Mouse (Mus musculus): ENCODE data around the gene Gm20479. TPM values are rescaled to one million over a fixed set of nuclear protein-coding genes. Genes with fewer than 3 reads are reported as not detected.

The Gm20479 gene
- total RNA-seq, 2 experiments from 2014 or later, result 6.1 TPM; not detected in 1

DNA sequence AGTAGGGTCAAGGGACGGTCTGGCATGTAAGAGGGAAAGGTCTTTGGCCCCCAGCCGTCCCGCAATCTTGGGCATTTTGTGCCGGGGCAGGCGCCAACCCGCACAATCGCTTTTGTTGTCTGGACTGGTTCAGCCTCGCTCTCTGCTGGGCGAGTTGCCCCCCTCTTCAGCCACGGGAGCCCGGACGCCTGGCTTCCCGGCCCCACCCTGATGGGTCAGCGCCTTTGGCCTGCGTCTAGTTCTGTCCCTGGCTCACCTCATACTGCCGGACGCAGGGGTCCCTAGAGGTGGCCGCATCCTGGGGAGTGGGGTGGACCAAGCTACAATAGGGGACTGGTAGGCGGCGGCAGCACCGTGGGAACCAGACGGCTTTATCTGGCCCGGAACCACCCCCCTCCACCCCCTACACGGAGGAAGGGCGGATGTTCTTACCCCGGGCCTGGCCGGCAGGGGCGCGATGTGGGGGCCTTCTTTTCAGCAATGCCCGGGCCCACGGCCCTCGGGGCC is 22.8 kb downstream of the Gm20479 start:
- peak; percentile 43 to 49 for DNase-seq

DNA sequence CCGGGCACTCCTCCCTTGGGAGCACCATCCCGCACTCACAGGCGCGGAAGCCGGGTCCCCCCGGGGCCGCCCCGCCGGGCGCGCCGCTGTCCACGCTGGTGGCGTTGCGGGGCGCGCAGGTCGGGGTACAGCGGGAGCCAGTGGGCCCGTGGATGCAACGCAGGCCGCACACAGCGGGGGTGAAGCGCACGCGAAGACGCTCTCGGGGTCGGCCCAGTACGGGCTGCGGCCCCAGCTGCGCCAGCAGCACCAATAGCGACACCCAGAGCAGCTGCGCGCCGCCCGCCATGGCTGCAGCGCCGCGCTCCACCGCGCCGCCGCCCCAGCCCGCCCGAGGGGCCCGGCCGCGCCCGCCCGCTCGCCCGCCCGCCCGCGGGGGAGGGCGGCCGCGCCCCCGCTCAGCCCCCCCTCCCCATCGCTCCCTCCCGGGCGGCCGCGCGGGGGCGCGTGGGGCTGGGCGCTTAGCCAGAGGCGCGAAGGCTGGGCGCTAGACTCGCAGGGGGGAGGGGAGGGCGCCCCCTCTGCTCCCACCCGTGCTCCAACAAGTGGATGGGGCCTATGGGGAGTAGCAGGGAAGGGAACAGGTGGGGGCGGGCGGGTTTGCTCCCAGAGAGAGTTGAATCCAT is 23.8 kb downstream of the Gm20479 start:
- DNase-seq, result peak; percentile 26 to 49

DNA sequence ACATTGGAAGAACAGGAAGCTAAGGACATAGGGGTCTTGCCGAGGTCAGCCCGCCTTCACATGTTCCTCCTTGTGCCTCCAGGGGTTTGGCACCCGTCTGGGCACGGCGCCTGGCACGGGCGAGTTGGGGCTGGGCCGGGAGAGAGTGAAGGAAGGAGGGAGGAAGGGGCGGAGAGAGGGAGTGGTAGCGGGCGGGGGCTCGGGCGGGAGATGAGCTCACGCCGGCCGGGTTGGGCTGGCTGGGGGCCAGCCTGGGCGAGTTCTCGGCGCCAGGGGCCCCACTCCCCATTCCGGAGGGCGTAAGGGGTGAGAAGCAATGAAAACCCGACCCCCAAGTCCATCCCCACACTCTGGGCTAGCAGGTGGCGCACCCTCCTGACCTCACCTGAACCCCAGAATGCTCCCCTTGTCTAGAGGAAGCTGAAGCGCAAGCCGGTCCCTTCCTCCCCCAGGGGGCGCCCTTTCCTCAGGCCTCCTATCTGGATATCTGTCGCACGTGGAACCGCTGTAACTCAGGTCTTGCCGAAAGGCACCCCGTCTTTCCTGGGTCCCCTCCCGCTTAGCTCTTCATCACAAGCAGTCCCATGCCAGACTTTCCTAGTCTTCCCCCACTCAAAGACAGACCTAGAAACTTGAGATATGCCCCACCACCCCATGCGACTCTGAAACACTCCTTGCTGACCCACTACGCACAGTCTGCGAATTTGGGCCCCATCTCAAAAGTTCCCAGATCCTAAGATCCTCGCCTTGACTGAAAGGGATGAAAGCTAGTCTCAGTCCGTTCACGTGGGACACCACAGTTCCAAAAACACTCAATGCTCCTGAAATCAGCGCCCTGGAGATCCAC is 24.6 kb downstream of the Gm20479 start:
- DNase-seq, result peak; percentile 90 to 95

DNA sequence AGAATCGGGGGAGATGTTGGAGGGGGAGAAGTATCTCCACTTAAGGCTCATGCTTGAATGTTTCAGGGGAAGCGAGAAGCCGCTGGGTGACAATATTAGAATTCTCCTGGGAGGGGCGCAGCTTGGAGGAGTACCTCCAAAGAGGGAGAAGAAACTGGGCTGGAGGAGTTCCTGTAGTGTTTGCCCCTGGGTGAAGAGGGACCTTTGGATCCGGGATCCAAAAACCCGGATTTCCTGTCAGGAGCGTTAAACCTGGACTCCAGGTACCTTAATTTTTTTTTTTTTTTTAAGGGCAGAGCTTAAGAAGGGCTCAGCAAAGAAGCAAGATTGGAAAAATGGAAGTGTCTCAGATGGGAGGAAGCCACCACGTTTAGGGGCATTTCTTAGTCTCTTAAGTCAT is 25.4 kb downstream of the Gm20479 start:
- DNase-seq, result no peak

DNA sequence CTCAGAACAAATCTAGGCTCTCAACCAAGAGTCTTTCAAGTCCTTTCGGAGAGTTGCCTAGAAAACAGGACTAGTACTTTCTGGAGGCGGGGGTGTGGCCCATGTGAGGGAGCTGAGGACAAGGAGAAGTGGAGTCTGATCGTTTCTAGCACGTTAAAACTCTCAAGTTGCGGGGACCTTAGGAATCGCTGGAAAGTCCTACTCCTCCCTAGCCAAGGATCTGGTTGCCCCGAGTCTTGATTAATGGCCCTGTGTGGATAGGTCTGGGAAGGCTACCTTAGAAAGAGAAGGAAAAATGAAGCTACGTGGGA is 25.7 kb downstream of the Gm20479 start:
- DNase-seq, result peak in 1 of 2 experiments; percentile 41

DNA sequence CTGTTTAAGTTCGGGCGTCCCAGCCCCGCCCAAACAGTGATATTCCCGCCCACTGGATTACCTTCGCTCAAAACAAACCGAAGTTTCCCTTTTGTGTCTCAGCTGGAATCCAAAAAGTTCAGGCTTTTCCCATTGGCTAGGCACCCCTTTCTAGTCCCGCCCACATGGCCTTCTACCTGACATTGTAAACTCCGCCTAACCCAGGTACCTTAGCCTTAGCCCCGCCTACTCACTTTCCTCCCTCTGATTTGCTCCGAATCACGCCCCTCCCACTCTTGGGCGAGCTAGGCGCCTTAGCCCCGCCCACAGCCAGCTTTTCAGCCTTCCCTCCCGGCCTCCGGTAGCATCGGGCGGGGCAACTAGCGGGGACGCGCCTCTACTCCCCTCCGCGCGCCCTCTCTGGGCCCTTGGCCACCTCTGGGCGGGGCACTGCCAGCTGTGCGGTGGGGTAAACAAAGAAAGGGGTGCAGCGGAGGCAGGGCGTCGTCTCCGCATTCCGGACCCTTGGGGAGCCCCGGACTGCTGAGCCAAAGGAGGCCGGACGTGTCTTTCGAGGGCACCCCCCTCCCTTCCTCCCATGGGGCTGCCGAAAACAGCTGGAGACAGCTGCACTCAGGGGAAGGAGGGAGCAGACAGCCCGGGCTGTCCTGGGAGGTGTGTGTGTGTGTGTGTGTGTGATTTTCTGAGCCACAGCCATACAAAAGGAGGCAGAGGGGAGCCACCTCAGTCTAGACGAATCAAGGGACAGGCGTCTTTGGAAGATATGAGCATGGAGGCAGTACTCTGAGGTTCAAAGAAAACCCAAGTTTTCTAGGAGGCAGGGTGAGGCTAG is 26.3 kb downstream of the Gm20479 start:
- DNase-seq, result peak; percentile 92 to 95

DNA sequence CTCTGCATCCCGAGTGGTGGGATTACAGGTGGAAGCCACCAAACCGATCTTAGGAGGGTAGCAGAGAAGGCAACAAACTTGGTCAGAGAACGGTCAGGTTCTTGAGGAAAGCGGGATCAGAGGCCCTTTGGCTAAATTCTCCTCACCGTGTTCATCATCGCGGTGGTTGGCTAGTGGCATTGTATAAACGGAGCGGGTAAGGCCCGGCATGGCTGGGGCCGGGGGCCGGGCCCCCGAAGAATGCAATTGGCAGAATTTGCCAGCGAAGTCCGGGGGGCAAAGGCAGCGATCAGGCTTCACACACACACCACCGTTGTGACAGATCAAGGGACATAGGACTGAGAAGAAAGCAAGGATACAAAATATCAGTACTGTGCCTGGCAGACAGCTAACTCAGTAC is 27.2 kb downstream of the Gm20479 start:
- DNase-seq, result no peak

DNA sequence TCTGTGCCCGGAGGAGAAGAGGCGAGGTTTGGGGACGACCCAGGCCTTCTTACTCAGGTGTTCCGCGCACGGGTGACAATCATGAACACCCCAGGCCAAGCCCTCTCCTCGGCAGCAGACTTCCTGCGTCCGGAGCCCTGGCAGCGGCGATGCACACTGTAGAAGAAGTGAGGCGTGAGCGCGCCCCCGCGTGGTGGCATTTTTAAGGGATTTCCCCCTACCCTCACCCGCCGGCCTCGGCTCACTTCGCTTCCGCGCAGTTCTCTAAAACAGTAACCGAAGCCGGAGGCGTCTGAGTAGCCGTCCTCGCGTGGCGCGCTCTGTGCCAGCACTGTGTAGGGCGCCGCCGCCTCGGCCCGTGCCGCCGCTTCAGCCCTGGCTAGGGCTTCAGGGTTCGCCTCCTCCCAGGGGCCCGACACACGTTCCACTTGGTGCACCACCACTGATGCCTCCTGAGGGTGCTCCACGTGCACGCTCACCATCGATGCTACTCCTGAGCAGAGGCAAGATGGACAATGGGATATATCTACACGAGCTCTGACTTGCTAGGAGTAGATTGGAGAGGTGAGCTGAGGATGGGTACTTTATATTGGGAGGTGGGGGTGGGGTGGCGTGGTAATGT is 27.8 kb downstream of the Gm20479 start:
- peak; percentile 89 to 94 for DNase-seq

DNA sequence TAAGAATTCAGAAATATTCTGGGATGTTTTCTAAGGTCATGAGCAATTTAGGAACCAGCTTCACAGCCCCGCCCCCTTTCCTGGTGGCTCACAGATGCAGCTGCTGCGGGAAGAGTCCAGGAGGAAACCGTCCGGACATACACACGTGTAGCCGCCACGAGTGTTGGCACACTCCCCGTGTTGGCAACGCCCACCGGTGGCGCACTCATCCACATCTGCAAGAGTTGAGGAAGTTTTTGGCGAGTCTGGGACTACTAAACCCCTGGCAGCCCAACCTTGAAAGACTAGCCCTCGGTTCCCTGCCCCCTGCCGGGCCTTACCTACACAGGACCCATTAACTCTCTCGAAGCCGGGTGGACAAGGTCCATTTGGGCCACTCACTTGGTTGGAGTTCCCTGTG is 28.6 kb downstream of the Gm20479 start:
- peak in 1 of 2 experiments; percentile 30 for DNase-seq

DNA sequence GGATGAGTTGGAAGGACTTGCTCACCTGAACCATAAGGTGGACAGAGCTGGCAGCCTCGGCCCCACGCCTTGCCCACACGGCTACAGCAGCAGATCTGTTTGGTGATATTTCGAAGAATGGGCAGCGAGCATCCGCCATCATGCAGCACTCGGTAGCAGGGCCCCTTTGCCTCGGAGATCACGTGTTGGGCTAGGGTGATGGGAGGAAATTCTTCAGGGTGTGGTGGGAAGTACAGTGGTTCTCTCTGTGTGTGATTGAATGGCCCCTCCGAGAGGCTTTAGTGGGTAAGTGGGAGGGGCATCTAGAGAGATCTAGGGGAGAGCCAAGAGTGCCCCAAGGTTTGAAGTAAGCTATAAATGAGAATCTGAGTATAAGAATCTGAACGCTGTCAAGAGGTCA is 29.1 kb downstream of the Gm20479 start:
- DNase-seq, result no peak

DNA sequence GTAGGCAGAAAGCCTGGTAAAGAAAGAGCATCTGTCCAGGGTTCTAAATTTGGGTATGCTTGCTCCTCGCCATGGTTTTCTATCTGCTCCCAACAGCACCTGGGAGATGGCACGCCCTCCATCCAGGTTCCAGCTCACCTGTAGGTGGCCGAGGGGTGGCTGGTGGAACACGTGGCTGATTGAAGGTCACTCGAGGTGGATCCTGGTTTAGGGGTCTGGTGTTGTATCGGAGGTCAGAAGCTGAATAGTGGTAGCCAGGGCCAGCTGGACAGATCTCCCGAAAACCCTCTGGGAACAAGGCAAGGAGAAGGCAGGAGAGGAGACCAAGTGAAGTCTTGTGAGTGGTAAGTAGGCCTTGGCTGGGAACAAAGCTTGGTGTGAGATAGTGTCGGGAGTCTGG is 29.7 kb downstream of the Gm20479 start:
- no peak for DNase-seq

DNA sequence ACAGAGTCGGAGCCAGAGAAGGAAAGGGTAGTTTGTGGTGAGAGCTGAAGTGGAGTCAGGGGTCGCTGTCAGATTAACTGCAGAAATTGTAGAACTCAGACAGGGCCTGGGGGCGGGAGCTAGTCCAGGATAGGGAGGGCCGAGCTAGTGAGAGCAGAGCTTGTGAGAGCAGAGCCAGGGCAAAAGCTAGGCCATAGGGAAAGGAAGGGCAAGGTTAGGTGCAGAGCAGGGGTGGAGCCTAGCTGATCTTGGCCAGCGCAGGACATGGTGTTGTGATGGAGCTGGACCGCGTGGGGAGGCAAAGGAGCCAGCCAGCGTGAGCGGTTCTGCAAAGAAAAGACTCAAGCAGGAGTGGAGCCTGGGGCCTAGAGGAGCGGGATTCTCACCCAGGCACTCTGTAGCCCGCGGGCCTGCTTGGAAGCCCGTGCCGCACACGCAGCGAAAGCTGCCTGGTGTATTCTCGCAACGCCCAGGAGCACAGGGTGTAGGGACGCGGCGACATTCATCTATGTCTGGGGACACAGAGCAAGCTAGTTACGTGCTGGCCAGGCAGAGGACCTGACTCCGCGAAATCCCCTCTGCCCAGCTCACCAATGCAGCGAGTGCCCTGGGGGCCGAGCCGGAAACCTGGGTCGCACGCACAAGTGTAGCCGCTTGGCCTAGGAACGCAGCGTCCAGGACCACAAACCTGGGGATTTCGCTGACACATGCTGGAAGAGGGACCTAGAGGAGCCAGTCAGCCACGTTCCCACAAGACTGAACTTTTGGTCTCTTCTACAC is 30.9 kb downstream of the Gm20479 start:
- peak; percentile 43 to 52 for DNase-seq

DNA sequence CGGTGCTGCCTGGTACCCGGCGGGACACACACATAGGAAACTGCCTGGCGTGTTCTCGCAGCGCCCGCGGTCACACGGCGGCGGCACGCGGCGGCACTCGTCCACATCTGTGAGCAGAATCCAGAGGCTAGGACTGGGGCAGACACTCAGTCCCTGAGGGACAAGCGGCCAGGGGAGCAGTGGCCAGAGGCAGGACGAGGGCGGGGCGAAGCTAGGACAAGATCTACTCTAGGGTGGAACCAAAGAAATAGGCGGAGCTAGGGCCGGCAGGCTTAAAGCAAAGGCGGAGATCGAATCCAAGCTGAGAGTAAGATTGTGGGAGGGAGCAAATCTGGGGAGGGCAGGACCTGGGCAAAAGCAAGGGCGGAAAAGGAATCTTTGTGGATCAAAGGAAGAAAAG is 31.5 kb downstream of the Gm20479 start:
- peak; percentile 88 to 89 for DNase-seq

DNA sequence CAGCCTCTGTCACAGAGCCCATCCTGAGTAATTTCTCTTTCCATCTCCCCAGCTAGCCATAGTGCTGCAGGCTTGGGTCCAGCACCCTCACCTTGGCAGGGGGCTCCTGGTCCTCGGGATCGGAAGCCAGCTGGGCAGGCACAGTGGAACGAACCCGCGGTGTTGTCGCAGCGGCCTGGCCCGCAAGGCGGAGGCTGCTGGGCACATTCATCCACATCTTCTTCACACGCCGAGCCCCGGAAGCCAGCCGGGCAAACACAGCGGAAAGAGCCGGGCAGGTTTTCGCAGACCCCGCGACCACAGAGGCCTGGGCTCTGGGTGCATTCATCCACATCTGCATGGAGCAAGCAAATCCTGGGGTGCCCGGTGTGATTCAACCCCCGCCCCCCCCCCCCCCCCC is 32.3 kb downstream of the Gm20479 start:
- no peak for DNase-seq

DNA sequence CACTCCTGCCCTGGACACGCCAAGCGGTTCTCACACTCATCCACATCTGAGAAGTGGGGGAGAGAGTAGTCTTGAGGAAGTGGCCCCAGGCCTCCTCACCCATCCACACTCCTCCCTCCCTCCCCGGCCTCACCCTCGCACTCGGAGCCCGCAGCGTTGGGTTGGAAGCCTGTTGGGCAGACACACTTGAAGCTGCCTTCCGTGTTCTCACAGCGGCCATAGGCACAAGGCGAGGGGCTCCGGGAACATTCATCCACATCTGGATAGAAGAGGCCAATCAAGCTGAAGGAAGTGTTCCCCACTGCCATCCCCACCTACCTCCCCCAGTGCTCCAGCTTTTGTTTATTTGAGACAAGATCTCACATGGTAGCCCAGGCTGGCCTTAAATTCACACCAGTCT is 33.1 kb downstream of the Gm20479 start:
- no peak for DNase-seq

DNA sequence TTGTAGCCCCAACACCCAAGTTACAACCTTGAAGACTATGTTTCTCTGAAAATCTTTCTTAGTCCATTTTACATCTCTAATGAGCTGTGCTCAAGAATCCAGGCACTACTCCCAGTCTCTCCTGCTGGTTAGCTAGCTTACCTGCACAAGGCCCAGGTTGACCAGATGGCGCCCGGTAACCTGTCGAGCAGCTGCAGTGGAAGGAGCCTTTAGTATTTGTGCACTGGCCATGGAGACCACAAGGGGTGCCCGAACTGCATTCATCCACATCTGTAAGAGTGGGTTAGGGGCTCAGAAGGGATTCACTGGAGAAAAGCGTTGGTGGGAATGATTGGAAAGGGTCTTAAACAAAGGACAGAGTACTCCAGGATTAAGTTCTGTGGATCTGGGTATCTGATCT is 34.2 kb downstream of the Gm20479 start:
- DNase-seq, result no peak

DNA sequence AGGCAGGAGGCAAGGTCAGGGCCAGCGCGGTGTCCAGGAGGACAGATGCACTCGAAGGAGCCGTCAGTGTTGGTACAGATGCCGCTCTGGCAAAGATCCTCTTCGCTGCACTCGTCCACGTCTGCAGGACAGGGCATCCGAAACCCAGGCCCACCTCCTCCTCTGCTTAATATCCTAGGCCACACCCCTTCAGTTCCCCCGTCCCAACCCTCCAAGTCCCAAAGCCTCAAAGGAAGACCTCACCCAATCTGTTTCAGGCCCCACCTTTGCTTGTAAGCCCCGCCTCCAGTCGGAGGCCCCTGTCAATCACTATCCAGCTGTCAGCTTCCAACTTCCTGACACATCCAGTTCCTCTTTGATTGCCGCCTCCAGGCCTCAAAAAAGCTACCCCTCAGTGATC is 34.9 kb downstream of the Gm20479 start:
- DNase-seq, result no peak

DNA sequence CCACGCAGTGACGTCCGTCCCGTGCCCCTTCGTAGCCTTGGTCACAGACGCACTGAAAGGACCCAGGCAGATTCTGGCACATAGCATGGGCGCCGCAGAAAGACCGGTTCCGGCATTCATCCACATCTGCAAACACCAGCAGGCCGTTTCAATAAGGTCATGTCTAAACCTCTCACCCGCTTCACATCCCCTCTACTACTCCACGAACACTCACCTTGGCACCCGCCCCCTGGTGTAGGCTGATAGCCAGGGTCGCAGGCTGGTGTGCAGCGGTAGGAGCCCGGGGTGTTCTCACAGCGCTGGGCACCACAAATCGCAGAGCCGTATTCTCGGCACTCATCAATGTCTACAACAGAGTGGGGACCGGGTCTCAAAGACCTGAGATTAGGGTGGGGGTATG is 37.8 kb downstream of the Gm20479 start:
- no peak for DNase-seq

DNA sequence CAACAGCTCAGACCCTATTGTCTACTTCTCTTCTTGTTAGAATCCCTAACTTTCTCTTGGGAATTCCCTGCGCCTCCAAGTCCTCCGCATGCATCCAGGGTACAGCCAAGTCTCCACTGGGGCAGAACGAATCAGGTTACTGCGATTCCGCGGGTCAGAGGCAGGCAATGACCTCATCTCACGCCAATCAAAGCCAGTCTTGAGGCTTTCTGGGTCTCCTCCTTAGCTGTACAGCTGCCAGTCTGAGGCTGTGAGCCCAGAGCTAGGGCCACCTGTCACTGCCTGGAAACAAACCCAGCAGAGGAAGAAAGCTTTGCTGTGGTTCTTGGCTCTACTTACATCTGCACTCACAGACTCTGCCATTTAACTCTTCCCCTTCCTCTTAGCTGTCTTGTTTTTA is 41.3 kb downstream of the Gm20479 start:
- DNase-seq, result no peak

DNA sequence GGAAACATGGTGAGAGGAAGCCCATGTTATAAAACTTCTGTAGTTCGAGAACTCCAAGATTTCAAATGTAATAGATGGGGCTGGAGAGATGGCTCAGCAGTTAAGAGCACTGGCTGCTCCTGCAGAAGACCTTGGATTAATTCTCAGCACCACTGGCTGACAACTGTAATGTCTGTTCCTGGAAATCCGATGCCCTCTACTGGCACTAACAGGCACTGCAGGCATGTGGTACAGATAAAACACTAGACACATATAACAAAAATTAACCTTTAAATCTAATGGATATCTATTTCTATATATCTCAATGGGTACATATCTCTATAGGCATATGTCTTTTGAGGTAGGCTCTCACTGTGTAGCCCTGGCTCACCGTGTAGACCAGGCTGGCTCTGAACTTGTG is 42.8 kb downstream of the Gm20479 start:
- DNase-seq, result no peak

DNA sequence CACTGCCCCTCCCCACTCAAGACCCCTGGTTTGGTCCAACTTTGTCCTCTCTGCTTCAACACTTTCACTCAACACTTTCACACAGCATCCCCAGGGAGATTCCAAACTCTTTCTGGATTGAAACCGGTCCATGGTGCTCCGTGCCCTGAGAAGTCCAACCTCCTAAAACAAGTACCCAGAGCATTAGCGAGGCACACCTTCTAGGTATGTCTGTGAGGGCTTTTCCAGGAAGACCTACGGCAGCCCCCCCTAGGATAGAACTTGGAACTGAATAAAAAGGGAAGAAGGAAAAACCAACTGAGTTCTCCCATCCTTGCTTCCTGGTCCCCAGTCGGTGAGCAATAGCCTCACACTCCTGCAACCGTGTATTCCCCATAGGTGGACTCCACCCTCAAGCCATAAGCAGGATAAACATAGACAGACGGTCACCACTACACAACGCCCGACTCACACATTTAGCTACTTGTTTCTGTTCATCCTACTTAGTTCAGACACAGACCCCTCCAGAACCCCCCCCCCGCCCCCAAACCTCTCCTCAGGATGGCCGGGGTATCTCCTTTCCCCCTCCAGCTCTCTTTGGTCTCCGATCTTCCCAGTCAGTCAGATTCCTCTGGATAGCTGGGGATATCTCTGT is 45.5 kb downstream of the Gm20479 start:
- DNase-seq, result no peak

All from adrenal gland, postnatal 36 days (tissue).